Mouse (Mus musculus) CD4-positive naive resting alpha-beta T cell, adult 57 days (primary cell): ENCODE data around the gene Herc6. TPM values are rescaled to one million over a fixed set of nuclear protein-coding genes. Genes with fewer than 3 reads are reported as not detected.

Experiments
- total RNA-seq: library from RNA; stranded (reverse); gene quantifications from one replicate; pipeline ENCODE4 v1.2.4, GENCODE M21; 2023

Gene Herc6
- total RNA-seq = 36.4 TPM

DNA sequence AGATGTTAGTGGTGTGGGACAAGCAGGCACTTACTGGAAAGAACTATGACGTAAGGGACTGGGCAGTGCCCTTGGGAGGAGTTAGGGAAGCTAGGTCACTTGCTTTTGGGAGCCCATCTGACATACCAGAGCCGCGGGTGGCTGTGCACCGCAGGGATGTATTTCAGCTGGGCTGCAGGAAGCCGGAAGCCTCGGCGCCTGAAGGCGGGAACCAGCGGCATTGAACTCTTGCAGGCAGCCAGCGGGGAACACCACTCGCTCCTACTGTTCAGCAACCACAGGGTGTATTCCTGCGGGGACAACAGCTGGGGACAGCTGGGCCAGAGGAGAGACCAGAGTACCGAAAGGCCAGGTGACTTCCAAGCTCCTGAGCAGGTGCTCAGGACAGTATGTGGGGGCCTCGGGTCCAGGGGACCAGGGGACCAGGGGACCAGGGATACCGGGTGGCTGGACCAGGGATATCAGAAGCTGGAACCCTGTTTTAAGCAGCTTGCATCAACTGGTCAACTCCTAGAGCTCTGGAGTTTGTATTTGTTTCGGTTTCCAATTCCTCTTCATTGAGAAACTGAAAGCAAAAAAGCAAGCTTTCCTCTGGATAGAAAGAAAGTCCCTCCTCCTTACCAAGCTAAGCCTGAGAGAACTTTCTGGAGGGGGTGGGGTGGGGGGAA, at the start of gene Herc6:
Gene Herc6, plus strand, starts transcription at position 120 of the 668 bp plus-strand sequence.

DNA sequence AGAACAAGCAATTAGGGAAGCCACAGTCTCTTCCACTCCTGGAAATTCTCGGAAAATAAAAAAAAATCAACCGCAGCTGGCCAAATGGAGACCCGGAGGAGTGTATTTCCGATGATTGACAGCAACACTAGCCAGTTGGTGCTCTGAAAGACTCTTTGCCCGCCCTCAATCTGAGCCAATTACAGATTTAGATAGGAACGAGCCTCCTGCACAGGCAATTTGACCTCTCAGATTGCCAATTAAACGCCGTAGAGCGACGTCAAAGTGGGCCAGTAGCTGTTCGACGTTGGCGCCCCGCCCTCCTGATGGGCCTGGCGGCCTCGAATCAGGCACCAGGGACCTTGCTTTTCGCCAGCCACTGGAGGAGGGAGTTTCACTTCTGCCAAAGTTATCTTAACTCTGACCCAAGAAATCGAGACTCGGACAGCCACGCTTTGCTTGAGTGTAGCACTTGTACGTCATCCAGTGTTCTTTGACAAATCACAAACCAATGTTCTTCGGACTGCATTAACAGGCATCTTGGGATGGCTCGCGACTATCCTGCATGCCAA, 45.3 kb upstream of the Herc6 start, which contains the start of gene Ppm1k:
Gene Ppm1k, minus strand, starts transcription at position 83 of the 551 bp plus-strand sequence.

DNA sequence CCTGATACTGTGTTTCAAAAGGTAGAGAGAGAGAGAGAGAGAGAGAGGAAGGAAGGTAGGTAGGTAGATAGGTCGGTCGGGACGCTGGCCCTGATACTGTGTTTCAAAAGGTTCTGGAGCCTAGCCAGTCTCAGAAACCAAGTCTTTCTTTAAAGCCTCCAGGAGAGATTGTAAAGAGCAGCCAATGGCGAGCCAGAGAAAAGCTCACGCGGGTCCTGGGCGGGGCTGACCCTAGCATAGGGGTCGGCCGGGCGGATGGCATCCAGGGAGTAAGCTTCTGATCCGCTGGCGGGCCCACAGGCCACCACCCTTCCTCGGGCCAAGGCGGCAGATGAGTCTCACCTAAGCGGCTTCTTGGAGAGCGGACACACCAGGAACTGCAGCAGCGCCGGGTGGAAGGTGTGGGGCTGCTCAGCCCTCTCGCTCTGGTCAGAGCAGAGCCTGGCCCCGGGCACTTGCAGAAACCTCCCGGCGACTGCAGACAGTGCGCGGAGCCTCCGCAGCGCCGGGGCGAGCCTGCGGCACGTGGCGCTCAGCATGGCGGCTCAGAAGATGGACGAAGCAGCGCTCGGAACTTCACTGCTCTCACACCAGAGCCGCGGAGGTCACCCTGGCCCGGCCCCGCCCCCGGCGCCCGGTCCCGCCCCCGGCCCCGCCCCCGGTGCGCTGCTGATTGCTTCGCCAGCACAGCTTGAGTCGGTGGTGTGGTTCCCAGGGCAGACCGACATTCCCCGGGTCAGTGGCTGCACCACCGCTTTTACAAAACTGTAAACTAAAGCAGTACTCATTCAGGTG, 110.9 kb downstream of the Herc6 start, which contains the start of gene Pyurf:
Gene Pyurf, minus strand, starts transcription at position 612 of the 795 bp plus-strand sequence.

DNA sequence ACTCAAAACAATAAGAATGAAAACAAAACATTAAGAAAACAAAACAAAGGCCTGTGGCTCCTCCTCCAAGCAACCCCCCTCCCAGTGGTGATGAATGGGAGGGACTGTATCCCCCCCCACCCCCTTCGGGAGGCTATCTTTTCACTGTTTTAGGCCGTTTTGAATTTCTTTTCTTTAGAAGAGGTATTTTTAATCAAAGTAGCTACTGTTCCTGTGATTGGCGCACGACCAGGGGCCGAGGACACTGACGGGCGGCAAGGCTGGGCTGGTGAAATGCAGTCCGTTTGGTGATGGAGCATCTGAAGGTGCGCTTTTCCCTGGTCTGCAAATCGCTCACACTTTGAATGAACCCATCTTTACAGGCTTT, 121.6 kb downstream of the Herc6 start, which contains the start of gene Lancl2:
Gene Lancl2, plus strand, starts transcription at position 165 of the 367 bp plus-strand sequence.

Other genes starting within 250 kb of the Herc6 start
- gene Vmn1r17, start 217.3 kb upstream of the Herc6 start, total RNA-seq = not detected
- not detected for gene Vmn1r18, start 185.2 kb upstream of the Herc6 start, total RNA-seq
- not detected for gene Vmn1r19, start 177.2 kb upstream of the Herc6 start, total RNA-seq
- gene Vmn1r20, start 152.1 kb upstream of the Herc6 start, total RNA-seq = not detected
- 30.2 TPM for gene Ppm1k, start 45.5 kb upstream of the Herc6 start, total RNA-seq
- 3.4 TPM for gene Pyurf, start 111.1 kb downstream of the Herc6 start, total RNA-seq
- 5.7 TPM for gene Lancl2, start 121.5 kb downstream of the Herc6 start, total RNA-seq
- 45.6 TPM for gene Vopp1, start 244.2 kb downstream of the Herc6 start, total RNA-seq